Mouse (Mus musculus): ENCODE measurements at regions not wholly inside any gene's neighbourhood (a gene's known extent, or its start where the extent isn't known, plus 50 kb on each side); places are given as distances from the start of the nearest gene placed in this dataset.
A peak's percentile ranks its signal among the peaks of the same experiment; 100 is the strongest.

DNA sequence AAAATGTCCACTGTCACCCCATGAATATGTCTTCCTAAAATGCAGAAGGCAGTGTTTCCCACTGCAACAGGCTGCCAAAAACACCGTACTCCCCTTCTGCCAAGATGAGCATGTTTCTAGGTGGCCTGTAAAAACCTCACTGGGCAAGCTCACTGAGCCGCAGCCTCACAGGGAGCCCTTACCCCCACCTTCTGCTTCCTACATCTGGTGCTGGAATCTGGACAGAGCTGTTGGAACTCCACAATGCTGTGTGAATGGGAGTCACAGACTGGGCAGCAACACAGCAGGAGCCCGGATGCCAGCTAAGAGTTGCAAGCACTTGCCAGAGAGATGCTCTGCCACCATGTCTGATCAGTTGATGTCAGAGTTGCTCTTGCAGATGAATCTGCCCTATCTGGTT lies 230.6 kb downstream of the Cbln4 start:
- intact Hi-C loops (cut with DNase I), result no loop called here
- no peak for DNase-seq (ENCODE audit: low spot score in 2 of 2)

DNA sequence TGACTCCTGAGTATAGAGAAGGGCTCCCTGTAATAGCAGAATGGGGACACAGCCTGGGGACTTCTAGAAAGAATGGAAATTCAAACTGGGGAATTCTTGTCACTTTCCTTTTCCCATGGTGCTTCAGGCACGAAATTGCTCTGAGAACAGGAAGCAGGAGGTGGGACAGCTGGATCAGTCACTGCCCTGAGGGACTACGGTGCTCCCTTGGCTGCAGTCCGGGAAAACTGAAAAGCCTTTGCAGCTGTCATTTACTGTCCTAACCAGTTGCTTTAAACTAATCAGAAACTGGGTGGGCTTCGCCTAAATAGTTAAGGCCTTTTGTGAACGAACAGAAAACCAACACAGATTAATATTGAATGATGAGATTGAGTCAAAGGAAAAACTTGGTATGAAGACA lies 237.9 kb downstream of the Cbln4 start:
- intact Hi-C loops (cut with DNase I), result no loop called here
- no peak for DNase-seq (ENCODE audit: low spot score in 2 of 2)

DNA sequence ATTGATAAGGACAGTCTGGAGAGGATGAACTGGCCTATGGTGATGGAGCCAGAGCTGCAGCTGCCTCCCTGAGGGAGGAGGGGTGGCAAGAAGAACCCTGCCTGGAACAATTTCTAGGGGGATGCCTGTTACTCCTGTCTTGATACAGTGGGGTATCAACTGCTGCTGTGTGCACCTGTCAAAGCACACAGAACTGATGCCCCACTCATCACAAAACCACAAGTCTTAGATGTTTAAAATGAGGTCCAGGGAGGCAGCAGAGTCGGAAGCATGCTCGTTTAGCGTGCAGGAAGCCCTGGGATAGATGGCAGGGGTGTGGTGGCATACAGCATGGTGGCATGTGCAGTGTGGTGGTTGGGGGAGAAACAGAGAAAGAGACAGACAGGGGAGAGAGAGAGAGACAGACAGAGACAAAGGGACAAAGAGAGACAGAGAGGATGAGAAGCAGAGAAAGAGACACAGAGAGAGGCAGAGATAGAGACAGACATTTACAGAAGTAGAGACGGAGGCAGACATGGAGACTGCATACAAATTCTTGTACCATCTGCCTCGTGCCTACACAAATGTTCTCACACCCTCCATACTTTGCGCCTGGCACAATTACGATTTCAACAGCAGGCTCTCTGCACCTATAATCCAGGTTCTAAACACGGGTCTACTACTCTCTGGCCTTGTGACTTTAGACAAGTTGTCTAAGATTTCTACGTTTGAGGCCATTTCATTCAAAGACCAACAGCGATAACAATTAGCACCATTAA lies 242.6 kb downstream of the Cbln4 start:
- DNase-seq (ENCODE audit: low spot score in 2 of 2), result peak in 1 of 2 experiments; percentile 65
- intact Hi-C loops (cut with DNase I), result no loop called here

DNA sequence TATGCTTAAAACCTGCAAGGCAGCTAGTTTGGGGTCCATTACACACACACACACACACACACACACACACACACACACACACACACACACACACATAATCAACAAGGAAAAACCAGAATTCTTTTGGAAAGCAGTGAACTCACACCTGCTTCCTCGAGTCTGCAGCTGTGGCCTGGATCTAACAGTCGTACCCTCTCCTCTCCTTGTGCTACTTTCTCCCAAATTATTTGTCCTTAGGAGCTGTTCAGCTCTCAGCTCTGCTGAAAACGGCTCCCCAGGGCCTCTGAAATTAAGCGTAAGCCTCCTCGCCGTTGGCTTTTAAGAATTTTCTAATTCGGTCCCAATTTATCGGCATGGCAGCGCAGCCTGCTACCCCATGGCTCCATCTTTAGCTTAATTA lies 243.9 kb downstream of the Cbln4 start:
- intact Hi-C loops (cut with DNase I), result no loop called here
- no peak for DNase-seq (ENCODE audit: low spot score in 2 of 2)

DNA sequence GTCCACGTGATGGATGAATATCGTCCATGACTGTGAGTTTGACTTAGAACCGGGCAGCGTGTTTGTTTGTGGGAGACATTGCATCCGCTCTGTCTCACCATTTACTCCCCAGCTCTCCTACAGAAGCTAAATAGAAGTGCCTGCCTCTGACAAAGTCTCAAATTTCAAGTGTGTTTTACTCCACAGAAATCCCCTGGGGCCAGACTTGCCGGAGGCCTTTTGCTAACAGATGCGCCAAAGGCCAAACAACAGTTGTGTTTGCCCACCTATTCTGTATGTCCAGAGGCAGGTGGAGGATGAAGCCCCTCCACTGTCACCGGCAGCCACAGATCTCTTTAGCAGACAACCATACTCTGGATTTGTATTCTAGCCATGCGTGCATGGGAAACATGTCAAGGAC lies 252.6 kb downstream of the Cbln4 start:
- intact Hi-C loops (cut with DNase I), result no loop called here
- DNase-seq (ENCODE audit: low spot score in 2 of 2), result no peak

DNA sequence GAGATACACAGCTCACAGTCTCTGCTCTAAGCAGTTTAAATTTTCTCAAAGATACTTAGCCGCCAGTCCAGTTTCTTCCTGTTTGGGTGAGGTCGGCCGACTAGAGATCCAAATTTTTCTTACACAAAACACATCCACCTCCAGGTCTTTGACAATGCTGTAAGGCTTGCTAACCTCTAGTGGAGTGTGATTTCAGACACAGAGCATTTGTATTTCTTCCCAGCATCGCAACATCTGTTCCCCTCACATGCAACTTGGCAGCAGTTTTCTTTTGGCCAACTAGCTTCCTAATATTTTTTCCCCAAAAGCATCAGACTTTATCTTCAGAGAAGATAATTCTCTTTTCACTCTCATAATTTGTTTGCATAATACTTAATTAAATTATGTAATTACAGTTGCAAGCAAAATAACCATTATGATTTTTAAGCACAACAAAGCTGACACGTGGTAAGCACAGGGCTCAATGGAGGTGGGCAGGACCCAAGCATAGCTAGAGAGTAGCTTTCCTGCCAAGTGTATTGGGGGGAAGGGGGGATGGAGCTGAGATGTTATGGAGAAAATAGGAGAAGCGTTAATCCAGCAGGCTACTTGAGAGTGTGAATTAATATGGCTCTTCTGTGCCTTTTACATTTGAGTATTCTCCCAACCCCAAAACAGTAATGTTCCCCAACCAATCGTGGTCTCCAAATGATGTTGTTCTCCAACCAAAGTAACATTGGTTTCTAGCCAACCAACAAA lies 276.9 kb downstream of the Cbln4 start:
- intact Hi-C loops (cut with DNase I), result no loop called here

DNA sequence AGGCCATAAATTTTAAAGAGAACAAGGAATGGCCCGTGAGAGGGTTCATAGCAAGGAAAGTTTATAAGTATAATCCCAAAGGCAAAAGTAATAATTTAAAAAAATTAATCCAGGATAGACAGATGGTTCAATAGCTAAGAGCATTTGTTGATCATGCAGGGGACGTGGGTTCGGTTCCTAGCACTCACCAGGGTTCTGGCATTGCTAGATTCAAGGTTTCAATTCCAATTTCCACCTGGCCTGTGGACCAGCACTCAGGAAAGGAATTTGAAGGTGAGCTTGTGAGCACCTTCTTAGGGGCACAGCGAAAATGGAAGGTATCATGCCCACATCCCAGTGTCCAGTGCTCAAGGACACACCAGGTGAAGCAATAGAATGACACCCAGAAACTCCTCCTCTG lies 278.2 kb downstream of the Cbln4 start:
- no peak for DNase-seq (ENCODE audit: low spot score in 2 of 2)

More for the DNA sequence above, 276.9 kb downstream of the Cbln4 start:
- no peak for DNase-seq (ENCODE audit: low spot score in 2 of 2)

DNA sequence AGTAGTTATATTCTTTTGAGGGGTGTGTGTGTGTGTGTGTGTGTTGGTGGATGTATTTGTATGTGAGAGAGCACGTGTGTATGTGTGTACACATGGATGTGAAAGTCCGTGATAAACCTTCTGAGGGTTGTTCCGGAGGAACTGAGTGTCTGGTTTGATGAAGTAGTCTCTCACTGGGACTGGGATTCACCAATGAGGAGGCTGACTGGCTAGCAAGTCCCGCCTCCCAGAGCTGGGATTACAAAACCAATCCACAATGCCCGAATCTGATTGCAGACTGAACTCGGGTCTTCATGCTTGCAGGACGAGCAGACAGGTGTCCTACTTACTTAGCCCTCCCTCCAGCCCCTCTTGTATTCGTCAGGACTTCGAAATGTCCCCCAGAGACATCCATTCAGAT lies 289.8 kb downstream of the Cbln4 start:
- DNase-seq (ENCODE audit: low spot score in 2 of 2), result no peak
- intact Hi-C loops (cut with DNase I), result no loop called here

More for the DNA sequence above, 278.2 kb downstream of the Cbln4 start:
- intact Hi-C loops (cut with DNase I), result no loop called here

DNA sequence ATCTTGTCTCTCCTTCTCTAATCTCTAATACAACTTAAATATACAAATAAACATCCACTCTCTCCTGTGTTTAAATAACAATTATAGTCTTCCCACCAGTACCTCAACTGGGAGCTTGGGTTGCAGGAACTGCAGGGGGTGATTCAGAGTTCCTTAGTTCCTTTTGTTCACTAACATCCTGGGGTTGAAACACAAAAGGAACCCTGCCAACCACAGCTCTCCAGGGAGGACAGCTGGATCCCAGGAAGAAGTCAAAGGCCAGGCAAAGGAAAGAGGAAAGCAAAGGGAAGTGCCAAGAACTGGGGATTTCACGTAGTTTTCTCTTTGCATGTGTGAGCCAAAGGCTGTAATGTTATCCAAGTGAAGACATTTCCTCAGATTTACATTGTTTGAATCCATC lies 296.1 kb downstream of the Cbln4 start:
- intact Hi-C loops (cut with DNase I), result no loop called here

DNA sequence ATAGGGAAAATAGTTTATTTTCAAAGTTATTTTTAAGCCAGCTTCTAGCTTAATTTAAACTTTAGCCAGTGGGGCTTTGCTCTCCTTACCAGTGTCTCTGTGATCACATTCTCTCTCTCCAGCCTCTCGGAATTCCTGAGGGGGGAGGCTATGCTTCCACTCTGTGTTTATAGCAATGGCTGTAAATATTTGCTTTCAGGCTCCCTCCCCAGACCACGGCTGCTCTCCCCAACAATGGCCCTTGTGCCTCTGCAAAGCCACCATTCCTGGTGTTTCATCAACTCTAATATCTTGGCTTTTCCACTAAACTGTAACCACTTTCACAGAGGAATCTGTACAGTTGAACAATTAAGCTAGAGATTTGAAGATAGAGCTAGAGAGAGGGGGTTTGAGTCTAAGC lies 300.2 kb downstream of the Cbln4 start:
- intact Hi-C loops (cut with DNase I), result no loop called here
- no peak for DNase-seq (ENCODE audit: low spot score in 2 of 2)

More for the DNA sequence above, 296.1 kb downstream of the Cbln4 start:
- no peak for DNase-seq (ENCODE audit: low spot score in 2 of 2)

DNA sequence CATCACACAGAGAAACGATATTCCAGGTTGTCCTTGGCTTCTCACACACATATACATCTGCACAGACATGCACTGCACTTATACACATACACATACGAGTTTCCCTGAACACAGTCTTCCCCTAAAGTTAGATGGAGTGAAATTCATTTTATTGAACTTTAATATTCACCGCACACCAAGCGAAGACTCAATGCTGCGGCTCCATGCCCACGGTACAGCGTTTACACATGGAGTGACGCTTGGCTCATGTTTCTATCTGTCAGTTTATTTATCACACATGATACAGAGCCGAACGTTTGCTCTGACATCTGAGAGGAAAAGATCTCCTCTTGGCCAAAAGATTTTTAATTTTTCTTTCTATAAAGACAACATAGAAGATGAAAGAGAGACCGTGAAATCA lies 300.6 kb downstream of the Cbln4 start:
- intact Hi-C loops (cut with DNase I), result no loop called here
- no peak for DNase-seq (ENCODE audit: low spot score in 2 of 2)

DNA sequence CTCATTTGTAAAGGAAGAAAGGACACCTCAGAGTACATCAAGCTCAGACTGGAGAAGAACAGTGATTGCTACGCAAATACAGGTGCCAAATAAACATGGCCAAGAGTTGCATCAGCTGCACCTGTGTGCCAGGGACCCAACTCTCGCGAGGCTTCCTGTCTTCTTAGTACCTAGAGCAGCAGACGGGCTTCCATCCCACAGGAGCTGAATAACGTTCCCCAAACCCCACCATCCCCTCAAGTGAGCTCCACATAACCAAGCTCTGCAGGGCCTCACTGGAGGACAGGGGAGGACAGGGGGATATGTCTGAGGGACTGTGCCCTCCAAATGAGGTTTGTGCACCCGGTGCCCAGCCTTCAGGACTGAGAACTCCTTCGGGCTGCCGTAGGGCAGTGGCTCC lies 305.5 kb downstream of the Cbln4 start:
- DNase-seq (ENCODE audit: low spot score in 2 of 2), result no peak
- intact Hi-C loops (cut with DNase I), result no loop called here

DNA sequence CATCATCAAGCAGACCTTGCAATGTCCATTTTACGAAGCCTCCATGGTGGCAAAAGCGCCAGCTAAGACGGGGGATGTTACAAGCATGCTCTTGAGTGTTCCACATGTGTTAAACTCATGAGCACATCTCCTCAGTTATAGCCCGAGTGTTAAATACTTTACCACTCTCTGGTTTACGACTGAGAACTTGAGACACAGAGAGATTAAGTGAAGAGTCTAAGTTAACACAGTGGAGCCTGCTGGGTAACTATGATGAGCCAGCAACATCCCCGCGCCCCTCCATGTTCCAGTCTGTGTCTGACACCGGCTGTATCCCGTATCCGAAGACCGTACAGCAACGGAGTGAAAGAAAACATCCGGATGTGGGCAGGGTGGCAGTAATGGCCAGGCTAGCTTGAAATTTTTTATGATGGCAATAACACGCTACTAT lies 308.2 kb downstream of the Cbln4 start:
- intact Hi-C loops (cut with DNase I), result no loop called here
- no peak for DNase-seq (ENCODE audit: low spot score in 2 of 2)

DNA sequence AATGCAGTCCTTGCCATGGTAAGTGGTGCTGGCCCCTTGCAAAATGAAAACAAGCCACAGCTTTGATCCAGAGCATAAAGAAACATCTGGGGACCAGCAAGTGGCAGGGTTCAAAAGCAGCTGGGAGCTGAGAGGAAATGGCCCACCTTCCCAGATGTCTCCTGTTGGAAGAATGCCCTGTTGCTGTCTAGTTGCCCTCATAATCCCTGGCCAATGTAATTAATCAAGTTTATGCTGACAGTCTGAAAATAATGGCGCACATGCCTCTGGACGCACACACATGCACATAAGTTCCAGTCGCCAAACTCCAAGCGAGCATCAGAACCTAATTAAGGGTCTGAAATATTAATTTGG lies 308.7 kb downstream of the Cbln4 start:
- no peak for DNase-seq (ENCODE audit: low spot score in 2 of 2)
- intact Hi-C loops (cut with DNase I), result no loop called here

DNA sequence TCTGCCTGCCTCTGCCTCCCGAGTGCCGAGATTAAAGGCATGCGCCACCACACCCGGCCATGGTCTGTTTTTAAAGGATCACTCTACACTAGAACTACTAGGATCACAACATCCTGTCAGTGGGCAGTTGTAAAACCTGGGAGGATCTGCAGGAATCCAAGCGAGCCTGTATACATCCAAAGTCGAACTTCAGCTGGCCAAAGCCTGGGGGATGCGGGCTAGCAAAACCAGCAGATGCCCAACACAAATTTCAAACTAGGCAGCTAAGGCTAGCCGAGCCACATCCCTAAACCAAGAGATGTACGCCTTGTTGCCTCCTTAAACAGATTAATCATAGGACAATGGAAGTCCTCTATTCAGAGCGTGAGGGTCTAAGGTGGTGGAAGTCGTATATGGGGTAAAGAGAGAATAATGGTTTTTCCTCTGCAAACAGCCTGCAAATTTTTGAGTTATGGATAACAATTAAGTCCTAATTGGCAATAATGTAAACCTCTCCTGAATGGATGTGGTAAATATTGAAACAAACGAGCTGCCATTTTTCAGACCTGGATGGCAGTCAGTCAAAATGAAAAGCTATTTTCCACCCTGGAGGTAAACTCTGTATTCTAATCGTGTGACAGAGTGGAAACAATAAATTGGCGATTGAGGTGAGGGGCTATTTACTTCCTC lies 309.2 kb downstream of the Cbln4 start:
- intact Hi-C loops (cut with DNase I), result no loop called here
- no peak for DNase-seq (ENCODE audit: low spot score in 2 of 2)

DNA sequence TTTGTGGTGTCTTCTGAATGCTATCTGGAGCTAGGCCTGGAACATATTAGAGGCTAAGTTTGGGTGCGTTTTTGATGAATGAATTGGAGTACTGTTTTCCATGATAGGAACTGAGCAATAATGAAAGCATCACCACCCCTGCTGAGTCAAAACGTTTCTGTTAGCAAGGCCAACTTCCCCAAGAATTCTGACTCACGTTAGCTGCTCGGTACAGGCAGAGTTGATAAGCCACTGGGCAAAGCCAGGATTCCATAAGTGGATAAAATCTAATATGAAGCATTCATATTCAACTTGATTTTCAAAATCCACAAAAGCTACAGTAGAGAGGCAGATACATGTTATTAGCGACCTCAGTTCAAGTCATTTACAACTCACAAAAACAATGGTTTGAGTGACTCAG lies 324.0 kb downstream of the Cbln4 start:
- intact Hi-C loops (cut with DNase I), result no loop called here
- DNase-seq (ENCODE audit: low spot score in 2 of 2), result no peak

DNA sequence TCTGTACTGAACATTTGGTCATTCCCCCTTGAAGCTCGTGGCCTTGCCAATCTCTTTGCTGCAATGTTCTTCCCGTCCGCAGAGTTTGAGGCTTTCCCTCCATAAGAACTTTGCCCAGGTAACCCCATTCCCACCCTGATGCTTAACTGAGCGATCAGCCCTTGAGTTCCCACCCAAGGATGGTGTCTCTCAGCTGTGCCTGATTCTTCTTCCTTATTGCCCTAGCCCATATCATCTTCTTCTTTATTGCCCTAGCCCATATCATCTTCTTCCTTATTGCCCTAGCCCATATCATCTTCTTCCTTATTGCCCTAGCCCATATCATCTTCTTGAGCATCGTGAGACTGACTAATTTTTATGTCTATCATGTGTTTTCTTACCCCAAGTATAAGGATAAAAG lies 324.4 kb downstream of the Cbln4 start:
- no peak for DNase-seq (ENCODE audit: low spot score in 2 of 2)
- intact Hi-C loops (cut with DNase I), result no loop called here

DNA sequence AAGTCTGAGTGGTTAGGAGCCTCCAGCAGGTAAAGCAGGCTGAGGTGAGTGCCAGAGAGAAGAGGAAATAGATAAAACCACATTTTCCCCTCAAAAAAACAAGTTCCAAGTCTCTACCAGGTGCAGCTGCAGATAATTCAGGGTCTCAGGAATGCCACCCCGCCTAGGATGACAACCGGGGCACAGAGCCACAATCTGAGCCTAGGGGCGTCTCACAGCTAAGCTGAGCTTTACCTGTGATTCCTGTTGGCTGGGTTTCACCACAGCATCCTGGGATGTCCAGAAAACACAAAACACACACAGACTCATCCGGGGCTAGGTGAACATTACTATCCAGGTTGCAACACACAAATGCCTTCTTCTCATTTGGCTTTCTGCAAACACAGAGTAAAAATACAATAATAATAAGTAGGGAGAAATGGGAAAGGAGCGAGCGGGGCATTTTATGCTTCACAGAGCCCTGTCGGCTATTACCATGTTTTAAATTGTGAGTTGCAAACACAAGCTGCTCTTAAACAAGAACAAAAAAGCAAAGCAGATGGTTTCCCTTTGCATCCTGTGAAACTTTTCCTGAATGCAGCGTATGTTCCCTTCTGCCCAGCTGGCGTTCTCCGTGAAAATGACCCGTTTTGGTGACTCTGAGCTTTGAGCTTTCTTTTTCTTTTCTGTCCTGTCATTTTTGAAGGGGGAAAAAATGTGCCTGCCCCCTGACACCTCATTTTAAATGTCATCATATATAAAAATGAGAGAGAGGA lies 330.3 kb downstream of the Cbln4 start:
- peak; percentile 38 to 75 for DNase-seq (ENCODE audit: low spot score in 2 of 2)
- intact Hi-C loops (cut with DNase I), result no loop called here

DNA sequence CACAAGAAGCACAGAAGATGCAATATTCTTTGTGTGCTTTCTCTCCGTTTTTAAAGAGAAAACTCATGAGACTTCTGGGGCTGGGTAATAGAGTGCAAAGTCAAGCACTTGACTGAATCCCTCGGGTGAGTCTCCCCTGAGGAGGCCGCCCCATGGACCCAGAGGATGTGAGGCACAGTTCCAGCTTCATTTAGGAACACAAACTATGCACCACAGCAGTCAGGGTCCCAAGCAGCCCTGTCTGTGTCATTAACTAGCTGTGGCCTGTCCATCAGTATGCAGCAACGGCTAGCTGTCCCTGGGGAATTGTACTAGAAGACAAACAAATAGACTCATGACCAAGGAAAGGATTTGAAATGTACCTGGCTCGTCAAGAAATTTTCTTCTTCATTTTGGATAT lies 349.7 kb downstream of the Cbln4 start:
- intact Hi-C loops (cut with DNase I), result no loop called here

DNA sequence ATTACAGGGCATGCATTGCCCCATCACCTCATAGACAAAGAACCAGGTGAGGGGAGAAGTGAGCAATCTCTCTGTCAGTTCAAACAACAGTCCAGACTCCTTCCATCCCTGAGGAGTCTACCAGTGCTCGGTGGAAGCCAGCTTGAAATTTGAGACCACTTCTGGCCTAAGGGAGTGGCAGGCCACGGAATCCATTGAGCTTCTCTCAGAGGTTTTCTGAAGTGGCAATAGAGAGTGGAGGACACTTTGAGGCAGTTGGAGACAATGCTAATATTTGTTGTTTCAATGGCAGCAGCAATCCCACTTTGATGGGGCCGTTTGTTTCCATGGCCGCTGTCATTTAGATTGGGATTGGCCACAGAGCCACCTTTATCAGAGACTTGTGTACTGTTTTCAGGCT lies 352.5 kb downstream of the Cbln4 start:
- intact Hi-C loops (cut with DNase I), result no loop called here

More for the DNA sequence above, 349.7 kb downstream of the Cbln4 start:
- DNase-seq (ENCODE audit: low spot score in 2 of 2), result no peak

More for the DNA sequence above, 352.5 kb downstream of the Cbln4 start:
- DNase-seq (ENCODE audit: low spot score in 2 of 2), result no peak
